Mouse (Mus musculus) right cerebral cortex, postnatal 10 days (tissue): ENCODE measurements around the gene Dexi.
A peak's percentile ranks its signal among the peaks of the same experiment; 100 is the strongest.

Experiments used
- DNase-seq, 2 experiments: peaks; one replicate each; pipeline ENCODE4 v3.0.0; 2021; ENCODE audit warnings: low spot score in 2 of 2

Dexi gene

GRCm38 (mm10) chr16:10540763-10541597 lies 1.9 kb downstream of the Dexi start:
- no peak for DNase-seq

GRCm38 (mm10) chr16:10536961-10537360 lies 5.9 kb downstream of the Dexi start:
- DNase-seq, result no peak

GRCm38 (mm10) chr16:10536323-10536722 lies 6.5 kb downstream of the Dexi start:
- DNase-seq, result no peak

GRCm38 (mm10) chr16:10534567-10534966 lies 8.3 kb downstream of the Dexi start:
- DNase-seq, result peak in 1 of 2 experiments; percentile 43

- DNase-seq, result no peak
Measured at GRCm38 (mm10) chr16:10533781-10534180, 9.1 kb downstream of the Dexi start.

- no peak for DNase-seq
Measured at GRCm38 (mm10) chr16:10530179-10530578, 12.7 kb downstream of the Dexi start.

GRCm38 (mm10) chr16:10528382-10528781 lies 14.5 kb downstream of the Dexi start:
- no peak for DNase-seq

- peak in 1 of 2 experiments; percentile 50 for DNase-seq
Measured at GRCm38 (mm10) chr16:10527046-10527644, 15.7 kb downstream of the Dexi start.

GRCm38 (mm10) chr16:10525610-10525980 lies 17.3 kb downstream of the Dexi start:
- DNase-seq, result no peak

- no peak for DNase-seq
Measured at GRCm38 (mm10) chr16:10524866-10525609, 17.8 kb downstream of the Dexi start.

- DNase-seq, result no peak
Measured at GRCm38 (mm10) chr16:10523650-10524049, 19.2 kb downstream of the Dexi start.

- DNase-seq, result peak; percentile 76 to 81
Measured at GRCm38 (mm10) chr16:10522811-10523210, 20.0 kb downstream of the Dexi start.

- peak; percentile 83 to 91 for DNase-seq
Measured at GRCm38 (mm10) chr16:10520908-10521614, 21.8 kb downstream of the Dexi start.

- DNase-seq, result no peak
Measured at GRCm38 (mm10) chr16:10518030-10518429, 24.8 kb downstream of the Dexi start.

GRCm38 (mm10) chr16:10515953-10516572 lies 26.8 kb downstream of the Dexi start:
- DNase-seq, result no peak

- DNase-seq, result no peak
Measured at GRCm38 (mm10) chr16:10511134-10511520, 31.7 kb downstream of the Dexi start.

GRCm38 (mm10) chr16:10510477-10511133 lies 32.2 kb downstream of the Dexi start:
- no peak for DNase-seq

GRCm38 (mm10) chr16:10508691-10509090 lies 34.2 kb downstream of the Dexi start:
- DNase-seq, result no peak

- no peak for DNase-seq
Measured at GRCm38 (mm10) chr16:10507445-10507844, 35.4 kb downstream of the Dexi start.

GRCm38 (mm10) chr16:10503058-10503457 lies 39.8 kb downstream of the Dexi start:
- DNase-seq, result no peak

GRCm38 (mm10) chr16:10501865-10502264 lies 41.0 kb downstream of the Dexi start:
- DNase-seq, result peak in 1 of 2 experiments; percentile 43
